Mouse (Mus musculus): Measurements from ENCODE around the gene Lxn. TPM values are rescaled to one million over a fixed set of nuclear protein-coding genes. Genes with fewer than 3 reads are reported as not detected.

Gene Lxn
- polyA plus RNA-seq (2012; rRNA removed): 72.3 and 93.0 TPM in 2 replicates

GRCm38 (mm10) chr3:67463450-67464372 is at the start of gene Lxn:
Gene Lxn (minus strand): TSS chr3:67463926.

GRCm38 (mm10) chr3:67429999-67430380 is 33.7 kb downstream of the Lxn start, which contains the start of gene Gfm1:
Gene Gfm1 (plus strand): TSS chr3:67430096.

Other genes with a start within 250 kb of the Lxn start
- 8.9 and 16.0 TPM in 2 replicates for gene Mlf1, start 89.8 kb downstream of the Lxn start, polyA plus RNA-seq (2012; rRNA removed)
- gene Gm17402, start 88.8 kb downstream of the Lxn start, polyA plus RNA-seq (2012; rRNA removed): not detected in 2 replicates
- 26.5 and 27.3 TPM in 2 replicates for gene Gfm1, start 33.8 kb downstream of the Lxn start, polyA plus RNA-seq (2012; rRNA removed)
- gene Rarres1, start 51.6 kb upstream of the Lxn start, polyA plus RNA-seq (2012; rRNA removed): 1.2 and 1.8 TPM in 2 replicates
- gene Mfsd1, start 118.8 kb upstream of the Lxn start, polyA plus RNA-seq (2012; rRNA removed): 23.0 and 24.8 TPM in 2 replicates

Measured in central nervous system, embryonic 18 days (tissue).